Mouse (Mus musculus): Measurements from ENCODE around the gene Car3.
"Not testable (repeated sequence)": the region's sequence is repeated elsewhere in the genome, so short reads cannot be mapped to it uniquely, and the experiment has no call there.

Gene Car3

DNA sequence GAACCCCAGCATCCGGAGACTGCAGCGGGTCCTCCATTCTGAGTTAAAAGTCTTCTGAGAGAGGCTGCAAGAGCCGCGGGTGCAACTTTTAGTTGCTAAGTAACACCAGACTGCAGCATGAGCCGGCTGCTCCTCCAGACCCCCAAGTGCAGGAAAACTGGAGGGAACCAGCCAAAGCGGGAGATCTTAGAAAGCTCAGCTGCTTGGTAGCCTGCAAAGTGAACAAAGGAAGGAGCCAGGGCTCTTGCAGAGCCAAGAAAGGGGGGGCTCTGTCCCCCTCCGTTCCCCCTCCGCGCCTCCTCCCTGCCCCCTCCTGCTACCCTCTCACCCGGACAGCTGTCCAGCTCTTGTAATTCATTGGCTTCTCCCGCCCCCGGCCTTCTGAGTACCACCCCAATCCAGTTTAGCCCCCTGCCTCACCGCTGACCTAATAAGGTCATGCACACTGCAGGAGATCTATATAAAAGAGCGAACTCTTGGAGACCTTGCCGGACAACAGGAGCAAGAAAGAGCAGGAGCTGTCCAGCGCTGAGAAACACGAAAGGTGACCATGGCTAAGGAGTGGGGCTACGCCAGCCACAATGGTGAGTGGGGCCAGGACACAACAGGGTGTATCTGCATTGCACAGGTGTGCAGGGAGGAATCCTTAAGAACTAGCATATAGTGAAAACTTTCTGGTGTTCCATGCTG, at the start of gene Car3:
TSS of gene Car3 (plus strand) at position 491 of the 690 bp plus-strand sequence.
- DNase-seq, result no peak

- not testable (repeated sequence) for DNase-seq
These were observed 47.9 kb upstream of the Car3 start for GRCm38 (mm10) chr3:14815396-14815795.

DNA sequence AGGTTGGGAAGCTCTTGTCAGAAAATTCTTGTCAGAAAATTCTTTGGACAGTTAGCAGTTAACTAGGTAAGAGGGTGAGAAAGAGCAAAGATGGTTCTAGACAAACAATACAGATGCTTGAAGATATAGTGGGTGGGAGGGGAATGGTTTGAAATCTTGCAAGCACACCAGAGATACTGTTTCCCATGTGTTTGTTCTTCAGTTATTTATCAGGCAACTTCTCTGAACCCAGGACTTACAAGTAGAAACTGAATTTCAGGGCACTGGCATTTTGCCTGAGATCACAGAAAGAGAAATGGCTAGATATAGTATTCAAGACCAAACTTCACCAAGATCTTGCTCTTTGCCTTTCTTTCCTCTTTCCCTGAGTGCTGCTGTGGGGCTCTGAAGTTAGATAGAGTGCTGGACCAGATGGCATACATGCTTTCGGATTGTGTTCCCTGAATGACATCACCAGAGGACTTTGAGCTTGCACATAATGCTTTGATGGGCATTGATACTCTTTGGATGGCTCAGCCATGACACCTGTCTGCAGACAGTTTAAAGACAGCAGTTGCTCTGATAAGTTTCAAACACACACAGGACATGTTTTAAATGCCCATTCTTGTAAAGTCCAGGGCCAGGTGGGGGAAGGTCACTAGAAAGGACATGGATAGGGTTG, 43.3 kb upstream of the Car3 start:
- no peak for DNase-seq

- no peak for DNase-seq
These were observed 34.4 kb upstream of the Car3 start for GRCm38 (mm10) chr3:14828896-14829295.

GRCm38 (mm10) chr3:14831219-14831835, 32.0 kb upstream of the Car3 start:
- no peak for DNase-seq

DNA sequence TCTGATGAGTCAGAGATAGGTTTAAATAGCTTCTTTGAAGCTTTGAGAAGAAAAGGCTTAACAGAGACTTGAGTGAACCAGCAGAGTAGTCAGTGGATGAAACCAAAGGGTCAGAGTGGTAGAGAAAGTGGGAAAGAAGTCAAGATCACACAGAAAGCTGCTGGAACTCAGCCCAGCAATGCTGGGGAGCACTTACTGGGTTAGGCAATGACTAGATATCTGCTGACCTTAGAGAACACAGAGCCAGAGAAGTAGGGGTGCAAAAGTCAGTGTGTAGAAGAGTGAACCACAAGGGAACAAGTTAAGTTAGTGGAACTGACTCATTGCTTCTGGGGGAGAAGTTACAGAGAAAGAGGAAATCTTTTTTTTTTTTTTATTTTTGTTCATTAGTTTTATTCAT, 30.5 kb upstream of the Car3 start:
- no peak for DNase-seq

- no peak for DNase-seq
These were observed 24.4 kb upstream of the Car3 start for GRCm38 (mm10) chr3:14838936-14839335.

GRCm38 (mm10) chr3:14839466-14840118, 23.7 kb upstream of the Car3 start:
- no peak for DNase-seq

GRCm38 (mm10) chr3:14848587-14849254, 14.6 kb upstream of the Car3 start:
- DNase-seq, result no peak

- no peak for DNase-seq
These were observed 9.3 kb upstream of the Car3 start for GRCm38 (mm10) chr3:14853966-14854365.

DNA sequence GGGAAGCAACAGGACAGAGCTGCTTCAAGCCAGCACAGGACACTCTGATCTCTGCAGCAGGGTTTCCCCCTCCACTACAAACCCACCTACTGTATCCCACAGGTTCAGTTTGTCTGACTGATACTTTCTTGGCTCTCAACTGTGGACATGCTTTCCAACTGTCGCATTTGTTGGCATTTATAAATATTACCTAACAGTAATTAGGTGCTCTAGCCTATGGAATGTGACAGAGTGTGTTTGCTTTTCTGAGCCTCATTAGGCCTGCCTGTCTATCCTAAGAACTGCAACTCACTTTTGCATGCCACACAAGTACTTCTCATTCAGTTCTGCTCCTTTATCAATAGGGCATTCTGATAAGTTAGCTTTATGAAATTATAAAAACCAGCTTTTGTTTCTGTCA, 8.9 kb upstream of the Car3 start:
- DNase-seq, result no peak

DNA sequence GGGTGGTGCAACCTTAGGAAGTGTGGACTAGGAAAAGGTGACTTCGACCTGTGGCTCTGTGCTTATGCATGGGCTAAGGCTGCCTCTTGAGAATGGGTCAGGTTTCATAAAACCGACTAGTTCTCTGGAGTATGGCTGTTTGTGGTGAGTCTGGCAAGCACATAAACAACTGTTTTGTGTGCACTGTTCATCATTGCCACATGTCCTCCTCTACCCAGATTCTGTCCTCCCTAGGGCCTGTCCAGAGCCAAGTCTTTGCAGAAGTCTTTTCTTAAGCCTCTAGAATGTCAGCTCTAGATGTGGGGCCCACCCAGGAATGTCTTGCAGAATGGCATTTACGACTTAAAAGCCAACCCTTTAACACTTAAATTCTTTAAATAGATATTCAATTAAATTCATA, 5.4 kb upstream of the Car3 start:
- DNase-seq, result no peak

DNA sequence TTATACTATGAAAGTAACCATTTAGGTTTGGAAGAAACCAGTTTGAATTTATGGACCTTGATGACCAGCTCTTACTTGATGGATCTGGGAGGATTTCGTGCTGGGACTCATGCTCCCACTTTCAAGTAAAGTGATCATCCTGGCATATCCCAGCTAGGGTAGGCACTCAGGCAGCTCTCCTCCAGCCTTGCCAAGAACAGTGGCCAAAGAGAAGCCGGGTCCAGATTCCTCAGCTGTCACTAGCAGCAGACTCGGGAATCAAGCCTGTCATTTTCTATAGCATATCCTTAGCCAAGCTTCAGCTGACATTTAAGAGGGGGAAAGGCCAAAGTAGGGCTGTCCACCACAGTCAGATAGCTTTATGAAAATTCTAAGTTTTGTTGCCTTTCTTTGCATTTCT, 3.0 kb upstream of the Car3 start:
- DNase-seq, result no peak

GRCm38 (mm10) chr3:14861165-14861564, 2.1 kb upstream of the Car3 start:
- no peak for DNase-seq

GRCm38 (mm10) chr3:14861787-14862186, 1.5 kb upstream of the Car3 start:
- DNase-seq, result no peak

GRCm38 (mm10) chr3:14862654-14863021, 674 bp upstream of the Car3 start:
- no peak for DNase-seq

DNA sequence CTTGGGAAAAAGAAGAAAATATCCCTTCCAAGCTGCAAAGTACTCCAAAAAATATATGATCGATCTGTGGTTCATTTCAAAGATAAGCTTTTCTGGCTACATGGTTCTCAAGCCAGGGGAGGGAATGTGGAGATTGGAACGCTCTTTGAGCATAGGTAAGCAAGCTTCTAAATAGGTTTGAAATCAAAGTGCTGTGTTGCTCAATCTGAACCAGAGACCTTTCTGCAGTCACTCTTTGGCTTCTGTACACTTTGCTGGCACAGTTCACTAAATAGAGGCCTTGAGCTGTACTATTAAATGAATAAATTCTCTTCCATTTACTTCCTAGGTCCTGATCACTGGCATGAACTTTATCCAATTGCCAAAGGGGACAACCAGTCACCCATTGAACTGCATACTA, 610 bp downstream of the Car3 start:
- DNase-seq, result no peak

DNA sequence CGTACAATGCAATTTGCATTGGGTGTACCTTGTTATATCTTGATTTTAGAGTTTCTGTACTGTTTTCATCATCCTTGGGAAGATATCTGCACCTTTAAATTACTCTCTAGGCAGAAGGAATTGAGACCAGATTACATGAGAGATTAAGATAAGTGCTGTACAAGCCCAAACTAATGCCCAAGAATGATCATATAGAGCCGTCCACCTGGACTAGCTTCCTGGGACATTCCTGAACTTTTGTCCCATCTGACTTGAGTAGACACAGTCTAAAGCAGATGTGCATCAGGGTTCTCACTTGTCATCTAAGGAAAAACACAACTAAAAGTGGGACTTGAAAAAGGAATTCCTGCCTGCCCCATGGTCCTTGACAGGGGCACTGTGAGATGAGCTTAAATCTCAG, 2.6 kb downstream of the Car3 start:
- DNase-seq, result no peak

- DNase-seq, result peak; percentile 61
These were observed 6.5 kb downstream of the Car3 start for GRCm38 (mm10) chr3:14869779-14870178.

- DNase-seq, result no peak
These were observed 7.2 kb downstream of the Car3 start for GRCm38 (mm10) chr3:14870528-14870927.

DNA sequence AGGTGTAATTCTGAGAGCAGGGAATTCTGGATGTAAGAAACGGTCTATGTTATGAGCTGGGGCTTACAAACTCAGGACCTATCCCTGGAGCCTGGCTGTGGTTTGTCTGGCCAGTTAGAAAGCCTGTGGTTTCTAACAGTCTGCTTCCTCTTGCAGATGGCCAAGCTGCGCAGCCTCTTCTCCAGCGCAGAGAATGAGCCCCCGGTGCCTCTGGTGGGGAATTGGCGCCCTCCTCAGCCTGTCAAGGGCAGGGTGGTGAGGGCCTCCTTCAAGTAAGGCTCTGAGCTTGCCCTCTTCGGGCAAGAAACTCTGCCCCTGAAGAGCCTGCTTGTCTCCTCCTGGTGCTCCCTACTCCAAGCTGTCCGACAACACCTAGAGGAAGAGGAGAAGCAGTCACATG, 8.1 kb downstream of the Car3 start:
- DNase-seq, result no peak

- peak; percentile 73 for DNase-seq
These were observed 11.2 kb downstream of the Car3 start for GRCm38 (mm10) chr3:14874402-14875040.

Measured in cerebellum, adult 9-10 months (tissue).